Mouse (Mus musculus) small intestine, adult 2 months (tissue): ENCODE measurements around the gene Olfr701.

Source experiments
- CTCF ChIP-seq: fragments of 200-500 bp; IDR thresholded peaks from 2 replicates; pipeline ENCODE4 v1.5.1; 2012; ENCODE audit warnings: low read depth, mild to moderate bottlenecking, control low read depth, inconsistent platforms, low read length, moderate library complexity, mixed read lengths; ENCODE audit not compliant: insufficient replicate concordance, insufficient read length; ENCODE audit errors: extremely low read depth
- POLR2A ChIP-seq: fragments of 200-500 bp; IDR thresholded peaks from 2 replicates; pipeline ENCODE4 v1.6.1; 2012; ENCODE audit warnings: low read depth, mild to moderate bottlenecking, control low read depth, inconsistent platforms, low read length, moderate library complexity

GRCm38 (mm10) chr7:106815775-106816174, 1.8 kb downstream of the Olfr701 start:
- TF ChIP-seq POLR2A (no peak), CTCF (no peak)
